Mouse (Mus musculus) embryonic fibroblast, embryonic 13.5 days (primary cell): ENCODE measurements around the gene Odf2.

Experiments
- CTCF ChIP-seq: IDR thresholded peaks from 2 replicates; pipeline ENCODE4 v1.5.1; 2011; ENCODE audit warnings: mild to moderate bottlenecking, control low read depth, low read length, moderate library complexity, borderline replicate concordance; ENCODE audit not compliant: insufficient read depth
- POLR2A ChIP-seq: IDR thresholded peaks from 2 replicates; pipeline ENCODE4 v1.6.1; 2011; ENCODE audit warnings: low read depth, mild to moderate bottlenecking, control low read depth, low read length, moderate library complexity

DNA sequence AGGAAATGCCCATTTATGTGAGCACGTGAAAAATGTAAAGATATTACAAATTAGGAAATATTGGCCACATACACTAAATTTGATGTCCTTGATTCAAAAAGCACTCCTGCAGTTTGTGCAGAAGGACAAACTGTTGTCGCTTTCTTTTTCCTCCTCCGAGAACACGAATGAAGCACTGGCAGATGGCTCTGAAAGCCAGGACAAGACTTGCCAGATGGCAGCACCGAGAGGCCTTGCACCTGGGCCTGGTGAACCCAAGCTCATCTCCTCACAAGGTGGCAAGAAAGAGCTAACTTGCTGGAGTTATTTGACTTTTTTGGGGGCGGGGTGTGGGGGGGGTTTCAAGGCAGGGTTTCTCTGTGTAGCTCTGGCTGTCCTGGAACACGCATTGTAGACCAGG, 51.8 kb downstream of the Odf2 start:
- TF ChIP-seq POLR2A (no peak), CTCF (no peak)
